Mouse (Mus musculus): Measurements from ENCODE around the gene Klhl5. TPM values are rescaled to one million over a fixed set of nuclear protein-coding genes. Genes with fewer than 3 reads are reported as not detected.

The Klhl5 gene
- 69.3 and 72.0 TPM in 2 replicates for polyA plus RNA-seq (2015; fragmentation: Nextera tagmentation; extraction: Ambion mirVana)

DNA sequence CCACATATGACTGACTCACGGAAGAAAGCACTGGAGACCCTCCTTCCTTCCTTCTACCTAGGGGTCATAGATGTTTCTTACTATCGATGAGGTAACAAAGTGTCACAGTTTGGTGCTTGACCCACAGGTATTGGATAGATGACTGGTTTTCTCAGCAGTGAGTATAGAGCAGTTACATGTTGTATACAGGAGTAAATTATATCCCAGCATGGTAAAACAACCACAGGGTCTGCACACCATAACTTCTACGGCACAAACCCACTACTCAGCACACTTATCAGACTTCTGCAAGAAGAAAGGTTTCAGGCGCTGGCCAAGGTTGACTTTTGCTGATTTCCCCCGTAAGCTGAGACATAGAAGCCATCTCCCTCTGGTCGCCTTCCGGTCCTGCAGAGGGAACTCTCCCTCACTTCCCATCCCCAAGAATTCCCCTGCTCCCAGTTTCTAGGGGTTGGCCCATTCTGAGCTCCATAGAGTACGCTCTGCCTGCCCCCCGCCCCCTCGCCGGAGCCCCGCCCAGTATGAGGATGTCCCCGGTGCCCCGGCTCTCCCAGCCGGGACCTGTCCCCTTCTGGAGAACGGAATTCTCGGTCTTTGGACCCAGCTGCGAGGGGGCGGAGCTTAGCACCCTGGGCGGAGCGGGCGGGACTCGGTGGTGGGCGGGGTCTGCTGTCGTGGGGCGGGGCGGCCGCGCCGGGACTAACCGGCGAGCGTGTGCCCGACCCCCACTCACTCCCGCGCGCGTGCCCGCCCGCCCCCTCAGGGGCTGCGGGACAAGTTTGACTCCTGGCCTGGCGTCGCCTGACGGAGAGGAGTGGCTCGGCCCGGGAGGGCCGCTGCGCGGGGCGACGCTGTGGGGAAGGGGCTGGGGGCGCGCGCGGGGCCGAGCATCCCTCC is at the start of gene Klhl5:
Gene Klhl5, plus strand, starts transcription at position 664 of the 897 bp plus-strand sequence.
- H3K9ac ChIP-seq (replicated peaks; ENCODE audit: low read depth) = peak within 1 kb of the TSS; percentile 95
- H3K36me3 ChIP-seq (ENCODE audit: insufficient read depth, low read length) = no peaks in the 10 kb centered on the region
- DNase-seq (ENCODE audit: low spot score) (peak; percentile 92), ATAC-seq (peak; percentile 94)
- H3K27ac ChIP-seq (ENCODE audit: low read length) = peak within 1 kb of the TSS; percentile 96
- WGBS = 6% methylated on average over 43 of the region's 56 CpGs
- H3K4me2 ChIP-seq (replicated peaks; ENCODE audit: low read depth, low read length) = peak within 1 kb of the TSS; percentile 87
- peak; percentile 18 for TF ChIP-seq CTCF (IDR thresholded peaks at IDR 0.05)
- TF ChIP-seq EP300 (IDR thresholded peaks at IDR 0.05) = no peak
- no peaks in the 10 kb centered on the region for H3K9me3 ChIP-seq (ENCODE audit: low read length)
- peak within 1 kb of the TSS; percentile 91 for H3K4me3 ChIP-seq (ENCODE audit: low read depth, low read length)
- peaks cover 13% of the 10 kb centered on the region for H3K4me1 ChIP-seq (ENCODE audit: insufficient read depth, low read depth, low read length)
- H3K27me3 ChIP-seq (replicated peaks; ENCODE audit: insufficient read depth, low read length) = no peaks in the 10 kb centered on the region

DNA sequence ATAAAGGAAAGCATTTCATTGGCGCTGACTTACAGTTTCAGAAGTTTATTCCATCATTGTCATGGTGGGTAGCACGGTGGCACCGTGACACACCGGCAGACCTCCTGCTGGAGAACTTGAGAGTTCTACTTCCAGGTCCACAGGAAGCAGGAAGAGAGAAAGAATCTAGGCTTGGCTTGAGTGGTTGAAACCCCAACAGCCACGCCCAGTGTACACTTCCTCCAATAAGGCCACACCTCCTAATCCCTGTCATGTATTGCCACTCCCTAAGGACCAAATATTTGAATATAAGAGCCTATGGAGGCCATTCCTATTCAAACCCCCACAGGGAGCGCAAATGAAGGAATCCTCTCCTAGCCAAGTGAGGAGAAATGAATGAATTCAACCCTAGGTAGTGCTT is 49.7 kb upstream of the Klhl5 start:
- Histone ChIP-seq H3K9ac (replicated peaks; ENCODE audit: low read depth) (no peak overlapping the region), H3K27ac (ENCODE audit: low read length) (no peak overlapping the region), H3K4me1 (ENCODE audit: insufficient read depth, low read depth, low read length) (0 out of 2 replicates have a peak, but pooled peaks cover 3% of the 10 kb centered on the region), H3K4me2 (replicated peaks; ENCODE audit: low read depth, low read length) (no peak overlapping the region), H3K9me3 (ENCODE audit: low read length) (no peaks in the 10 kb centered on the region), H3K4me3 (ENCODE audit: low read depth, low read length) (no peak overlapping the region), H3K36me3 (ENCODE audit: insufficient read depth, low read length) (no peaks in the 10 kb centered on the region), H3K27me3 (replicated peaks; ENCODE audit: insufficient read depth, low read length) (no peaks in the 10 kb centered on the region)
- peak; percentile 49; the same call in 1 of the 2 replicates for ATAC-seq
- no peak for DNase-seq (ENCODE audit: low spot score)
- 92% methylated on average over 6 of the region's 6 CpGs for WGBS
- TF ChIP-seq EP300 (IDR thresholded peaks at IDR 0.05) (no peak), CTCF (IDR thresholded peaks at IDR 0.05) (no peak)

GRCm38 (mm10) chr5:65059806-65060205 is 47.5 kb upstream of the Klhl5 start:
- H3K4me3 ChIP-seq (ENCODE audit: low read depth, low read length) = no peak overlapping the region
- H3K36me3 ChIP-seq (ENCODE audit: insufficient read depth, low read length) = no peaks in the 10 kb centered on the region
- H3K27ac ChIP-seq (ENCODE audit: low read length) = no peak overlapping the region
- TF ChIP-seq CTCF (IDR thresholded peaks at IDR 0.05) (no peak), EP300 (IDR thresholded peaks at IDR 0.05) (no peak)
- no peaks in the 10 kb centered on the region for H3K27me3 ChIP-seq (replicated peaks; ENCODE audit: insufficient read depth, low read length)
- WGBS = 80% methylated on average over 2 of the region's 2 CpGs
- H3K9ac ChIP-seq (replicated peaks; ENCODE audit: low read depth) = no peak overlapping the region
- DNase-seq (ENCODE audit: low spot score) (no peak), ATAC-seq (no peak)
- 0 out of 2 replicates have a peak, but pooled peaks cover 3% of the 10 kb centered on the region for H3K4me1 ChIP-seq (ENCODE audit: insufficient read depth, low read depth, low read length)
- no peaks in the 10 kb centered on the region for H3K9me3 ChIP-seq (ENCODE audit: low read length)
- no peak overlapping the region for H3K4me2 ChIP-seq (replicated peaks; ENCODE audit: low read depth, low read length)

DNA sequence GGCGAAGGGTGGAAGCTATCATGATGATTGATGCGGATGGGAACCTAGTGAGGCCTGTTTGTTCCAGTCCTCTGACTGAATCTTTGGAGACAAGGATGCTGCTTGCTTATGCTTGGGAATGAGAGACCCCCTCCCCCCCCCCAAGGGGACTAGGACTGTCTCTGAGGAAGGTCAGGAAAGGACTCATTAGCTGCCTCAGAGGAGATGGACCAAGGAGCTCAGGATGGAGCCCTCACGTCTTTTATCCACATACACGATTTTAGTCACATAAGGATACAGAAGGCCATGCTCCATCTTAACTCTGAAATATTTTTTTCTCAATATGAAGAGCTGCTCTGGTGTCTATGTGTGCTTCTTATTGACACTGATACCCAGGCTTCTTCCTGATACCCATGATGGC is 45.1 kb upstream of the Klhl5 start:
- ATAC-seq (no peak), DNase-seq (ENCODE audit: low spot score) (no peak)
- Histone ChIP-seq H3K27ac (ENCODE audit: low read length) (no peak overlapping the region), H3K27me3 (replicated peaks; ENCODE audit: insufficient read depth, low read length) (no peaks in the 10 kb centered on the region), H3K9me3 (ENCODE audit: low read length) (no peaks in the 10 kb centered on the region), H3K9ac (replicated peaks; ENCODE audit: low read depth) (no peak overlapping the region), H3K4me2 (replicated peaks; ENCODE audit: low read depth, low read length) (no peak overlapping the region), H3K4me3 (ENCODE audit: low read depth, low read length) (no peak overlapping the region), H3K36me3 (ENCODE audit: insufficient read depth, low read length) (no peaks in the 10 kb centered on the region), H3K4me1 (ENCODE audit: insufficient read depth, low read depth, low read length) (0 out of 2 replicates have a peak, but pooled peaks cover 3% of the 10 kb centered on the region)
- WGBS = 83% methylated on average over 4 of the region's 4 CpGs
- no peak for TF ChIP-seq CTCF (IDR thresholded peaks at IDR 0.05)
- no peak for TF ChIP-seq EP300 (IDR thresholded peaks at IDR 0.05)

GRCm38 (mm10) chr5:65063266-65063665 is 44.1 kb upstream of the Klhl5 start:
- Histone ChIP-seq H3K36me3 (ENCODE audit: insufficient read depth, low read length) (no peaks in the 10 kb centered on the region), H3K4me1 (ENCODE audit: insufficient read depth, low read depth, low read length) (0 out of 2 replicates have a peak, but pooled peaks cover 3% of the 10 kb centered on the region), H3K4me3 (ENCODE audit: low read depth, low read length) (no peak overlapping the region), H3K27me3 (replicated peaks; ENCODE audit: insufficient read depth, low read length) (no peaks in the 10 kb centered on the region), H3K4me2 (replicated peaks; ENCODE audit: low read depth, low read length) (no peak overlapping the region), H3K9me3 (ENCODE audit: low read length) (no peaks in the 10 kb centered on the region), H3K9ac (replicated peaks; ENCODE audit: low read depth) (no peak overlapping the region), H3K27ac (ENCODE audit: low read length) (no peak overlapping the region)
- TF ChIP-seq CTCF (IDR thresholded peaks at IDR 0.05) (no peak), EP300 (IDR thresholded peaks at IDR 0.05) (no peak)
- no peak for DNase-seq (ENCODE audit: low spot score)
- WGBS = 85% methylated on average over 2 of the region's 2 CpGs
- ATAC-seq = no peak

DNA sequence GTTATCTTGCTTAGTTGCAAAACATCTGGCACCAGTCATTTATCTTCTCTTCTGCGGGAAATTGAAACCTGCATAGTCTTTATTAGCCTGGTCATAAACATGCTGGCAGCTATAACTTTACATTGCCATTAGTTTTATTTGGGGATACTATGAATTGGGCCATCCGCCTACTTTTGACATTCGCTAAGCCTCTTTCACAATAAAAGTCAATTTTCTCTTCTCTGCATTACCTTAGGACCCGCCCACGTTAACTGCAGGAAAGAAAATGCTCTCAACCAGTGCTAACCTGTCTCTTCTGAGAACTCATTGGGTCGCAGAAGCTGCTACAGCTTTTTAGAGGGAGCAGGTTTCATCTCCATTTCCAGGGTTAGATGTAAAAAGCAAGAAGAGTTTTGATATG is 39.2 kb upstream of the Klhl5 start:
- no peak overlapping the region for H3K4me2 ChIP-seq (replicated peaks; ENCODE audit: low read depth, low read length)
- H3K9ac ChIP-seq (replicated peaks; ENCODE audit: low read depth) = no peak overlapping the region
- TF ChIP-seq EP300 (IDR thresholded peaks at IDR 0.05) = no peak
- no peak for TF ChIP-seq CTCF (IDR thresholded peaks at IDR 0.05)
- no peak overlapping the region for H3K27ac ChIP-seq (ENCODE audit: low read length)
- no peaks in the 10 kb centered on the region for H3K36me3 ChIP-seq (ENCODE audit: insufficient read depth, low read length)
- no peaks in the 10 kb centered on the region for H3K27me3 ChIP-seq (replicated peaks; ENCODE audit: insufficient read depth, low read length)
- H3K4me3 ChIP-seq (ENCODE audit: low read depth, low read length) = no peak overlapping the region
- no peaks in the 10 kb centered on the region for H3K9me3 ChIP-seq (ENCODE audit: low read length)
- 86% methylated on average over 6 of the region's 6 CpGs for WGBS
- no peaks in the 10 kb centered on the region for H3K4me1 ChIP-seq (ENCODE audit: insufficient read depth, low read depth, low read length)
- DNase-seq (ENCODE audit: low spot score) (no peak), ATAC-seq (no peak)
